ENCODE assay signal across 8 mouse cellular contexts in the genomic region with DNA sequence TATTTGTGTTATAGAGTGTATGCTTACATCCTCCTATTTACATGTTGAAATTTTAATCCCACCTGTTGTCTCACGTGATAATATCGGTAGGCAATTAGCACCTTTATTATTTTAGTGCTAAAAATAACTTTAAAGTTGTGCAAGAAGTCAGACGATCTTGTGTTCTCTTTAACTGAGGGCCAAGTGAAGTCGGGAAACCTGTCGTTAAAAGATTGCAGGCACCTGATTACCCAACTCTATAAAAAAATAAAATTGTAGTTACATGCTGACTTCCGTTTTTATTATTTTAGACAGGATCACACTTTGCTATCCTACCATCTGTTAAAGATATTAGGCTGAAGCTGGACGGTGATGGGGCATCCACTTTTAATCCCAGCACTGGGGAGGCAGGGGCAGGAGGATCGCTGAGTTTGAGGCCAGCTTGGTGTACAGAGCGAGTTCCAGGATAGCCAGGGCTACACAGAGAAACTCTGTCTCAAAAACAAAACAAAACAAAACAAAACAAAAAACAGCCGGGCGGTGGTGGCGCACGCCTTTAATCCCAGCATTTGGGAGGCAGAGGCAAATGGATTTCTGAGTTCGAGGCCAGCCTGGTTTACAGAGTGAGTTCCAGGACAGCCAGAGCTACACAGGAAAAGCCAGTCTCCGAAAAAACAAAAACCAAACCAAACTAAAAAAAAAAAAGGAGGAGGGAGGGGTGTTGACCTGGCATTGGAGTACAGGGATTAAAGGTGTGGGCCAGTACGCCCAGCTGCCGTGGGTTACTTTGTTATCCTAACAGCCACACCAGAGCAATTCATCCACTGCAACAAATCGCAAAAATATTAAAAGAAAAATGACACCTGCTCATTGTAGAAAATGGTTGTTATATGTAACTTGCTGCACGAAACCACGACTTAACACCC. TPM values are rescaled to one million over a fixed set of nuclear protein-coding genes. Genes with fewer than 3 reads are reported as not detected.
A peak's percentile ranks its signal among the peaks of the same experiment; 100 is the strongest.
DNase-seq lines count a peak whose midpoint lies in the region; ATAC-seq and TF ChIP-seq lines count a peak whose summit lies in the region.

No protein-coding gene starts in this region.

- H3K4me2 ChIP-seq in intestine, embryonic 15.5 days (replicated peaks), result peak overlapping the region; percentile 63
- H3K4me2 ChIP-seq in neural tube, embryonic 15.5 days, result peak overlapping the region; percentile 97

- TF ChIP-seq POLR2A in spleen, adult 2 months (IDR thresholded peaks at IDR 0.05; ENCODE audit: low read depth, low read length), result no peak

- H3K4me1 ChIP-seq in spleen, adult 2 months (ENCODE audit: control insufficient read depth, insufficient read depth, insufficient read length), result peaks cover 2% of the 10 kb centered on the region; the same call in 1 of the 2 replicates
- H3K4me1 ChIP-seq in intestine, embryonic 15.5 days (replicated peaks), result 0 out of 2 replicates have a peak, but pooled peaks cover 7% of the 10 kb centered on the region
- H3K4me1 ChIP-seq in neural tube, embryonic 15.5 days, result peaks cover 15% of the 10 kb centered on the region

- TF ChIP-seq CTCF in spleen, adult 2 months (IDR thresholded peaks at IDR 0.05; ENCODE audit: extremely low read depth, insufficient read depth, insufficient read length, insufficient replicate concordance), result no peak

- no peak for DNase-seq in cerebellum, postnatal 36 days
- no peak for DNase-seq in spleen, adult 2 months (ENCODE audit: low read depth in 1 of 2, low spot score in 2 of 2)
- no peak for DNase-seq in spleen, postnatal 14 days (ENCODE audit: low spot score in 2 of 2)
- no peak for DNase-seq in layer of hippocampus, postnatal 14 days (ENCODE audit: low spot score in 2 of 2)
- DNase-seq in adrenal gland, adult 8-10 months, result no peak

- no peaks in the 10 kb centered on the region for H3K9me3 ChIP-seq in intestine, embryonic 15.5 days
- no peaks in the 10 kb centered on the region for H3K9me3 ChIP-seq in neural tube, embryonic 15.5 days (replicated peaks)

- 0 out of 2 replicates have a peak, but pooled peaks have one; percentile 6 for ATAC-seq in cerebellum, adult (ENCODE audit: insufficient number of reproducible peaks, low FRiP score, low TSS enrichment)
- peak; percentile 8 for ATAC-seq in intestine, embryonic 15.5 days
- ATAC-seq in neural tube, embryonic 15.5 days (ENCODE audit: low FRiP score), result peak; percentile 18; the same call in 1 of the 2 replicates

- peak overlapping the region; percentile 87 for H3K27ac ChIP-seq in spleen, adult 2 months (ENCODE audit: insufficient read depth, low read length)
- peak overlapping the region; percentile 81 for H3K27ac ChIP-seq in intestine, embryonic 15.5 days
- H3K27ac ChIP-seq in neural tube, embryonic 15.5 days (replicated peaks), result peak overlapping the region; percentile 78

- H3K4me3 ChIP-seq in spleen, adult 2 months (ENCODE audit: extremely low read depth, insufficient read depth, insufficient read length), result peak overlapping the region; percentile 74
- peak overlapping the region; percentile 81 for H3K4me3 ChIP-seq in intestine, embryonic 15.5 days (replicated peaks)
- peak overlapping the region; percentile 61 for H3K4me3 ChIP-seq in neural tube, embryonic 15.5 days (replicated peaks)

- H3K36me3 ChIP-seq in spleen, adult 2 months (ENCODE audit: control insufficient read depth, insufficient read depth, low read length), result no peaks in the 10 kb centered on the region
- H3K36me3 ChIP-seq in intestine, embryonic 15.5 days, result no peaks in the 10 kb centered on the region
- H3K36me3 ChIP-seq in neural tube, embryonic 15.5 days, result no peaks in the 10 kb centered on the region

- 47% methylated on average over 20 of the region's 20 CpGs for WGBS in spleen, adult 2 months
- WGBS in intestine, embryonic 15.5 days, result 44% methylated on average over 20 of the region's 20 CpGs
- WGBS in neural tube, embryonic 15.5 days, result 50% methylated on average over 20 of the region's 20 CpGs

- H3K27me3 ChIP-seq in spleen, adult 2 months (ENCODE audit: control insufficient read depth, insufficient read depth, low read length), result no peaks in the 10 kb centered on the region
- H3K27me3 ChIP-seq in intestine, embryonic 15.5 days (replicated peaks), result no peaks in the 10 kb centered on the region
- no peaks in the 10 kb centered on the region for H3K27me3 ChIP-seq in neural tube, embryonic 15.5 days (replicated peaks)

- peak overlapping the region; percentile 44 for H3K9ac ChIP-seq in intestine, embryonic 15.5 days
- H3K9ac ChIP-seq in neural tube, embryonic 15.5 days (replicated peaks), result peak overlapping the region; percentile 64

RNA-seq across cellular contexts. Expression of a gene that starts 0.9 kb away (rescaled TPM):
- 14.0 and 16.7 TPM in 2 replicates for polyA plus RNA-seq in spleen, adult 2 months (2012; rRNA removed)
- 304 and 333 TPM in 2 replicates for polyA plus RNA-seq in intestine, embryonic 15.5 days (2015; fragmentation: Nextera tagmentation; extraction: Ambion mirVana)
- polyA plus RNA-seq in neural tube, embryonic 15.5 days (2015; fragmentation: Nextera tagmentation; extraction: Ambion mirVana), result 40.0 and 92.6 TPM in 2 replicates
- total RNA-seq in layer of hippocampus, postnatal 14 days (2021), result 1 to 10 TPM; 4.3 to 4.7 TPM
- total RNA-seq in adrenal gland, adult 8-10 months (2022), result 1 to 10 TPM; 3.4 to 7.4 (median 5.3) TPM

RNA-seq across cellular contexts. Expression of a gene that starts 7.3 kb away (rescaled TPM):
- 25.8 and 28.6 TPM in 2 replicates for polyA plus RNA-seq in spleen, adult 2 months (2012; rRNA removed)
- polyA plus RNA-seq in intestine, embryonic 15.5 days (2015; fragmentation: Nextera tagmentation; extraction: Ambion mirVana), result 28.0 and 30.2 TPM in 2 replicates
- 26.7 and 28.0 TPM in 2 replicates for polyA plus RNA-seq in neural tube, embryonic 15.5 days (2015; fragmentation: Nextera tagmentation; extraction: Ambion mirVana)
- total RNA-seq in layer of hippocampus, postnatal 14 days (2021), result 10 to 100 TPM; 16.6 to 18.8 TPM
- 10 to 100 TPM; 19.6 to 33.9 (median 25.6) TPM for total RNA-seq in adrenal gland, adult 8-10 months (2022)
